Mouse (Mus musculus) CH12.LX (cell line): ENCODE measurements at regions not wholly inside any gene's neighbourhood (a gene's known extent, or its start where the extent isn't known, plus 50 kb on each side); places are given as distances from the start of the nearest gene placed in this dataset.

Experiments
- DNase-seq: peaks from one replicate; pipeline ENCODE4 v3.0.0-alpha.2; 2013; ENCODE audit errors: extremely low read depth
- H3K27ac ChIP-seq: 2 replicates; pipeline ENCODE4 v1.5.1; 2012; ENCODE audit warnings: low read depth, mild to moderate bottlenecking, control low read depth, moderate library complexity; ENCODE audit not compliant: insufficient read depth
- H3K27me3 ChIP-seq: replicated peaks from 2 replicates; pipeline ENCODE3; 2012; ENCODE audit warnings: inconsistent platforms
- H3K36me3 ChIP-seq, 2 experiments: replicated peaks in 1 of 2; 2 replicates each; pipeline versions ENCODE3 to v1.6.1; 2012; ENCODE audit warnings: inconsistent platforms in 1 of 2, low read length in 1 of 2, mild to moderate bottlenecking in 1 of 2, mixed read lengths in 1 of 2, moderate library complexity in 1 of 2; ENCODE audit not compliant: control insufficient read depth in 1 of 2, insufficient read depth in 1 of 2
- H3K4me1 ChIP-seq, 2 experiments: 2 replicates each; pipeline ENCODE4 v1.6.1; 2012; ENCODE audit warnings: inconsistent platforms in 1 of 2, moderate library complexity in 1 of 2; ENCODE audit not compliant: insufficient read depth in 2 of 2, control insufficient read depth in 1 of 2
- H3K4me2 ChIP-seq: 2 replicates; pipeline ENCODE4 v1.6.1; 2012; ENCODE audit warnings: low read depth, mild to moderate bottlenecking, control low read depth; ENCODE audit not compliant: poor library complexity, insufficient read depth, severe bottlenecking
- H3K4me3 ChIP-seq, 3 experiments: fragments of 150-350 bp in 1 of 3; sonication (generic) in 1 of 3; replicated peaks in 1 of 3; 2 replicates each; pipeline versions ENCODE3 to v1.5.1; 2011 to 2012; ENCODE audit warnings: low read depth in 2 of 3, low read length in 2 of 3, mild to moderate bottlenecking in 2 of 3, moderate library complexity in 2 of 3, control low read depth in 1 of 3, improper control_type of control experiment in 1 of 3, inconsistent platforms in 1 of 3, mixed read lengths in 1 of 3; ENCODE audit not compliant: poor library complexity in 1 of 3
- H3K79me2 ChIP-seq: replicated peaks from 2 replicates; pipeline ENCODE4 v1.6.1; 2012; ENCODE audit warnings: mild to moderate bottlenecking, moderate library complexity; ENCODE audit not compliant: control insufficient read depth, poor library complexity, insufficient read depth, severe bottlenecking; ENCODE audit errors: extremely low read depth
- H3K9ac ChIP-seq: 2 replicates; pipeline ENCODE4 v1.6.1; 2012; ENCODE audit warnings: low read depth, mild to moderate bottlenecking, control low read depth, moderate library complexity; ENCODE audit not compliant: insufficient read depth
- H3K9me3 ChIP-seq: replicated peaks from 2 replicates; pipeline ENCODE3; 2012; ENCODE audit warnings: low read length, inconsistent platforms, mixed read lengths
- BHLHE40 ChIP-seq: IDR thresholded peaks from 2 replicates; pipeline ENCODE4 v1.6.1; 2011; ENCODE audit warnings: mild to moderate bottlenecking, low read depth, low read length, improper control_type of control experiment
- CHD2 ChIP-seq: IDR thresholded peaks from 2 replicates; pipeline ENCODE4 v1.6.1; 2011; ENCODE audit warnings: low read length, improper control_type of control experiment
- CTCF ChIP-seq, 2 experiments: IDR thresholded peaks in 1 of 2; conservative IDR thresholded peaks in 1 of 2; 2 replicates each; pipeline ENCODE4 v1.5.1; 2011 to 2012; ENCODE audit warnings: low read depth in 2 of 2, low read length in 2 of 2, improper control_type of control experiment in 1 of 2, inconsistent platforms in 1 of 2, mild to moderate bottlenecking in 1 of 2, moderate library complexity in 1 of 2
- E2F4 ChIP-seq: IDR thresholded peaks from 2 replicates; pipeline ENCODE4 v1.6.1; 2011; ENCODE audit warnings: low read depth, low read length, improper control_type of control experiment; ENCODE audit not compliant: insufficient replicate concordance
- ELF1 ChIP-seq: IDR thresholded peaks from 2 replicates; pipeline ENCODE4 v1.6.1; 2014; ENCODE audit warnings: low read depth, mild to moderate bottlenecking, inconsistent platforms, low read length, improper control_type of control experiment
- GABPA ChIP-seq: IDR thresholded peaks from 2 replicates; pipeline ENCODE4 v1.6.1; 2012; ENCODE audit warnings: low read depth, low read length, improper control_type of control experiment, inconsistent platforms; ENCODE audit not compliant: insufficient replicate concordance
- HCFC1 ChIP-seq: IDR thresholded peaks from 2 replicates; pipeline ENCODE4 v1.6.1; 2012; ENCODE audit warnings: low read depth, mild to moderate bottlenecking, inconsistent platforms, low read length, improper control_type of control experiment
- JUND ChIP-seq: conservative IDR thresholded peaks from 2 replicates; pipeline ENCODE4 v1.6.1; 2011; ENCODE audit warnings: low read depth, low read length, improper control_type of control experiment
- MEF2A ChIP-seq: IDR thresholded peaks from 2 replicates; pipeline ENCODE4 v1.6.1; 2014; ENCODE audit warnings: low read depth, mild to moderate bottlenecking, inconsistent platforms, low read length, improper control_type of control experiment, borderline replicate concordance
- MXI1 ChIP-seq: IDR thresholded peaks from 2 replicates; pipeline ENCODE4 v1.6.1; 2011; ENCODE audit warnings: mild to moderate bottlenecking, low read depth, low read length, improper control_type of control experiment
- MYC ChIP-seq: IDR thresholded peaks from 2 replicates; pipeline ENCODE4 v1.6.1; 2011; ENCODE audit warnings: low read depth, mild to moderate bottlenecking, improper control_type of control experiment, low read length
- NELFE ChIP-seq: IDR thresholded peaks from 2 replicates; pipeline ENCODE4 v1.6.1; 2011; ENCODE audit warnings: low read depth, low read length, improper control_type of control experiment
- PAX5 ChIP-seq: IDR thresholded peaks from 2 replicates; pipeline ENCODE4 v1.6.1; 2012; ENCODE audit warnings: low read length, inconsistent platforms, mixed read lengths
- POLR2A ChIP-seq: IDR thresholded peaks from 2 replicates; pipeline ENCODE4 v1.6.1; 2011; ENCODE audit warnings: low read depth, mild to moderate bottlenecking, improper control_type of control experiment, low read length
- RAD21 ChIP-seq: IDR thresholded peaks from 2 replicates; pipeline ENCODE4 v1.6.1; 2011; ENCODE audit warnings: low read depth, mild to moderate bottlenecking, low read length, improper control_type of control experiment, moderate library complexity
- RCOR1 ChIP-seq: conservative IDR thresholded peaks from 2 replicates; pipeline ENCODE4 v1.6.1; 2012; ENCODE audit warnings: low read depth, mild to moderate bottlenecking, inconsistent platforms, low read length, improper control_type of control experiment
- SIN3A ChIP-seq: IDR thresholded peaks from 2 replicates; pipeline ENCODE4 v1.6.1; 2012; ENCODE audit warnings: low read length, improper control_type of control experiment, inconsistent platforms
- SMC3 ChIP-seq: IDR thresholded peaks from 2 replicates; pipeline ENCODE4 v1.6.1; 2011; ENCODE audit warnings: low read depth, low read length, improper control_type of control experiment
- TBP ChIP-seq: conservative IDR thresholded peaks from 2 replicates; pipeline ENCODE4 v1.6.1; 2011; ENCODE audit warnings: low read depth, low read length, improper control_type of control experiment
- TCF12 ChIP-seq: IDR thresholded peaks from 2 replicates; pipeline ENCODE4 v1.6.1; 2014; ENCODE audit warnings: low read depth, mild to moderate bottlenecking, inconsistent platforms, low read length, improper control_type of control experiment
- ZC3H11A ChIP-seq: IDR thresholded peaks from 2 replicates; pipeline ENCODE4 v1.6.1; 2012; ENCODE audit warnings: low read depth, mild to moderate bottlenecking, inconsistent platforms, low read length, improper control_type of control experiment
- ZKSCAN1 ChIP-seq: IDR thresholded peaks from 2 replicates; pipeline ENCODE4 v1.6.1; 2012; ENCODE audit warnings: low read depth, inconsistent platforms, low read length, improper control_type of control experiment, borderline replicate concordance
- ZNF384 ChIP-seq: IDR thresholded peaks from 2 replicates; pipeline ENCODE4 v1.6.1; 2012; ENCODE audit warnings: low read depth, low read length, improper control_type of control experiment, inconsistent platforms
- dilution Hi-C: fragments of 300-500 bp; cut with MboI; formaldehyde crosslinking; loops from 2 replicates; pipeline ENCODE4 v1.14.3; 2020; ENCODE audit warnings: low sequenced_read_pairs; ENCODE audit not compliant: extremely low pct_unique_long_range_greater_than_20kb, extremely low pct_ligation_motif_present
- in situ Hi-C: fragments of 300-500 bp; cut with MboI; formaldehyde crosslinking; loops from 3 replicates; pipeline ENCODE4 v1.14.3; 2019; ENCODE audit warnings: low sequenced_read_pairs, low pct_ligation_motif_present, low pct_unique_long_range_greater_than_20kb, mixed read lengths

DNA sequence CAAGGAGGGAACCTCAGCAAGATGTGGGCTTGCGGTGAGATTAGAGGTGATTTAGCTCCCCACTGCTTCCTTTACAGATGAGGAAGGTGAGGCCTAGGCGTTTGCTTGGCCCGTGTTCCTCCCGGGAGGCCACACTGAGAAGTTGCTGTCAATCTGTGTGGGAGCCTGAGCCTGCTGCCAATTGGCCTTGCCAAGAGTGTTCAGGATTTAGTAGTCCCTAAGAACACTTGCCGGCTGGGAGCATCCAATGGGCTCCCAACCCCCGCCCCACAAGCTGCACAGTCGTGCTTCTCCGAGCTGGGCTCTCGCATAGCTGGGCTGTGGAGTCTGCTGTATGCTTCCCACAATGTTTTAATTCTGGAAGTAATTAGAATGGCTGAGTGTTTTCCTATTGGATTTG lies 308.9 kb downstream of the Med13l start:
- Histone ChIP-seq H3K79me2 (no peaks in the 10 kb centered on the region), H3K4me3 (no peak overlapping the region), H3K27ac (no peak overlapping the region), H3K9me3 (peaks cover 80% of the 10 kb centered on the region), H3K9ac (no peak overlapping the region), H3K4me2 (no peak overlapping the region), H3K36me3 (no peaks in the 10 kb centered on the region), H3K4me1 (no peaks in the 10 kb centered on the region), H3K27me3 (no peaks in the 10 kb centered on the region)
- dilution Hi-C loops, result no loop called here
- in situ Hi-C loops, result no loop called here
- no peak for DNase-seq
- TF ChIP-seq PAX5 (no peak), MEF2A (no peak), JUND (no peak), ELF1 (no peak), SIN3A (no peak), RAD21 (no peak), ZKSCAN1 (no peak), POLR2A (no peak), NELFE (no peak), CHD2 (no peak), RCOR1 (no peak), ZC3H11A (no peak), HCFC1 (no peak), MYC (no peak), E2F4 (no peak), BHLHE40 (no peak), TBP (no peak)

DNA sequence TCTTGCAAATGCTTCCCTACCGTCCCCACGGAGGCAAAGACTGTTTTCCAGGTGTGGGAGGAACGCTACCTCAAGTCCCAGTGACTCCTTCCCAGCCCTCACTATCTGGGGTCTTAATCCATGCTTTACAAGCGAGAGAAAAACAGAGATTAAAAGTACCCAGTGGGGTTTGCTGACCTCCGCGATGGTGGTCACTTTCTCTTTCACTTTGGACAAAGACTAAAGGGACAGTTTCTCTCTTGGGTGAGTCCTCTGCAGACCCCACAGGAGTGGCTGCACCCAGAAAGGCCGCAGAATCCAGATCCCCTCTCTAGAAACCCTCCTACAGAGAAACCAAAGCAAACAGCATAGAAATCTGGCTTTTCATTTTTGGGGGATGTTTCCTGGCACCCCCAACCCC lies 313.4 kb downstream of the Med13l start:
- dilution Hi-C loops (no loop called here), in situ Hi-C loops (no loop called here)
- no peak for DNase-seq

More for the DNA sequence above, 313.4 kb downstream of the Med13l start:
- Histone ChIP-seq H3K27me3 (no peaks in the 10 kb centered on the region), H3K9ac (no peak overlapping the region), H3K79me2 (no peaks in the 10 kb centered on the region), H3K36me3 (no peaks in the 10 kb centered on the region), H3K4me2 (no peak overlapping the region), H3K27ac (no peak overlapping the region), H3K4me3 (peak overlapping the region in 1 of 3 experiments; percentile 6), H3K4me1 (no peaks in the 10 kb centered on the region), H3K9me3 (peaks cover 61% of the 10 kb centered on the region)
- TF ChIP-seq GABPA (no peak), CTCF (conservative IDR thresholded peaks at IDR 0.05 in 1 of 2, IDR thresholded peaks at IDR 0.05 in 1 of 2; ENCODE audit: low read depth in 2 of 2, low read length in 2 of 2) (no peak), ZNF384 (no peak), SIN3A (no peak), ZC3H11A (no peak), SMC3 (no peak), MXI1 (no peak), TBP (no peak), TCF12 (no peak)
